Mouse (Mus musculus): ENCODE data around the gene Edil3. TPM values are rescaled to one million over a fixed set of nuclear protein-coding genes. Genes with fewer than 3 reads are reported as not detected.

Gene Edil3
- polyA plus RNA-seq, 1 experiment from 2014 or later: 11.3 TPM

DNA sequence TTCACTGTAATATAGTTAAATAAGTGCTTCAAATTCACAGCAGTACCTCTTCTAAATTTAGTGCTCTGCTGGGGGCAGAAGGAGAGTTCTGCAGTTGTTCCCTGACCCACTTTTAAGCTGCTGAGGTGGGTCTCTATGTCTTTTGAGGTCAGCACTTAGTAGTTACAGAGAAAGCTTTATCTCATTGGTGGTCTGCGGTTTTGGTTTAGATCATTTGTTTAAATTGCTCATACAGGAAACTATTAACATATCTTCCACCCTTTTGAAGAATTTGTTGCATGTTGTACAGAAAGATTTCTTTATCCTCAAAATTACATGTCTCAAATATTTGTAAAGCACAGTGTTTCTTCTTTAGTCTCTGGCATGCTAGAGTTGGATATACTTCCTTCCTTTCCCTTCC, 12.5 kb downstream of the Edil3 start:
- WGBS: 88% methylated on average over 1 of the region's 1 CpGs
- no peak for DNase-seq (ENCODE audit: extremely low spot score, low spot score)

GRCm38 (mm10) chr13:88849739-88850138, 28.5 kb downstream of the Edil3 start:
- DNase-seq (ENCODE audit: extremely low spot score, low spot score): no peak
- WGBS: 91% methylated on average over 4 of the region's 4 CpGs
- no peaks in the 10 kb centered on the region for H3K9me3 ChIP-seq
- no peaks in the 10 kb centered on the region for H3K36me3 ChIP-seq (replicated peaks)
- no peak overlapping the region for H3K4me3 ChIP-seq
- no peaks in the 10 kb centered on the region for H3K4me1 ChIP-seq
- no peaks in the 10 kb centered on the region for H3K27me3 ChIP-seq (ENCODE audit: poor library complexity, severe bottlenecking)
- H3K27ac ChIP-seq: no peak overlapping the region

More for the DNA sequence above, 12.5 kb downstream of the Edil3 start:
- Histone ChIP-seq H3K27ac (no peak overlapping the region), H3K36me3 (replicated peaks) (no peaks in the 10 kb centered on the region), H3K4me3 (no peak overlapping the region), H3K27me3 (ENCODE audit: poor library complexity, severe bottlenecking) (no peaks in the 10 kb centered on the region), H3K4me1 (no peaks in the 10 kb centered on the region), H3K9me3 (no peaks in the 10 kb centered on the region)

GRCm38 (mm10) chr13:88879960-88880359, 58.7 kb downstream of the Edil3 start:
- Histone ChIP-seq H3K9me3 (no peaks in the 10 kb centered on the region), H3K4me1 (no peaks in the 10 kb centered on the region), H3K27ac (no peak overlapping the region), H3K27me3 (ENCODE audit: poor library complexity, severe bottlenecking) (no peaks in the 10 kb centered on the region), H3K4me3 (no peak overlapping the region), H3K36me3 (replicated peaks) (no peaks in the 10 kb centered on the region)
- 94% methylated on average over 2 of the region's 2 CpGs for WGBS
- DNase-seq (ENCODE audit: extremely low spot score, low spot score): no peak

GRCm38 (mm10) chr13:88890728-88891127, 69.5 kb downstream of the Edil3 start:
- H3K27ac ChIP-seq: no peak overlapping the region
- 74% methylated on average over 3 of the region's 3 CpGs for WGBS
- no peaks in the 10 kb centered on the region for H3K4me1 ChIP-seq
- H3K9me3 ChIP-seq: no peaks in the 10 kb centered on the region
- H3K4me3 ChIP-seq: no peak overlapping the region
- no peaks in the 10 kb centered on the region for H3K36me3 ChIP-seq (replicated peaks)
- no peaks in the 10 kb centered on the region for H3K27me3 ChIP-seq (ENCODE audit: poor library complexity, severe bottlenecking)
- no peak for DNase-seq (ENCODE audit: extremely low spot score, low spot score)

GRCm38 (mm10) chr13:88900046-88900445, 78.8 kb downstream of the Edil3 start:
- Histone ChIP-seq H3K4me1 (no peaks in the 10 kb centered on the region), H3K4me3 (no peak overlapping the region), H3K9me3 (no peaks in the 10 kb centered on the region), H3K27ac (no peak overlapping the region), H3K27me3 (ENCODE audit: poor library complexity, severe bottlenecking) (no peaks in the 10 kb centered on the region), H3K36me3 (replicated peaks) (no peaks in the 10 kb centered on the region)
- no peak for DNase-seq (ENCODE audit: extremely low spot score, low spot score)
- WGBS: 91% methylated on average over 3 of the region's 3 CpGs

GRCm38 (mm10) chr13:88907405-88907804, 86.1 kb downstream of the Edil3 start:
- no peak overlapping the region for H3K27ac ChIP-seq
- DNase-seq (ENCODE audit: extremely low spot score, low spot score): no peak
- 91% methylated on average over 1 of the region's 1 CpGs for WGBS

DNA sequence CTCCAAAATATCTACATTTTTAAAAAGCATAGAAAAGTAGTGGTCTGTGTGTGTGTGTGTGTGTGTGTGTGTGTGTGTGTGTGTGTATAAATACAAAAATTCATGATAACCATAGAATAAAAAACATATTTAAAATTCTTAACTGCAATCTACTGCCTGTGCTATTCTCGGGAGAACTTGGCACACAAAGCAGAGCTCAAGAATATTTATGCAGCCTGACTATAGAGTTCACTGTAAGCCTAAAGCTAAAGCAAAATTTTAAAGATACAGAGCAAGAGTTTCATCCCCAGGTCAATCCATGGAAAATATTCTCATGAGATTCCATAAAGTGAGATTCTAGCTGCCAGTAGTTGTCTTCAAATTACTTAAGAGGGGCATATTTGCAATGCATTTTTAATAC, 86.9 kb downstream of the Edil3 start:
- Histone ChIP-seq H3K9me3 (no peaks in the 10 kb centered on the region), H3K36me3 (replicated peaks) (no peaks in the 10 kb centered on the region), H3K27me3 (ENCODE audit: poor library complexity, severe bottlenecking) (no peaks in the 10 kb centered on the region), H3K4me1 (no peaks in the 10 kb centered on the region), H3K27ac (no peak overlapping the region), H3K4me3 (no peak overlapping the region)
- WGBS: 82% methylated on average over 1 of the region's 1 CpGs
- no peak for DNase-seq (ENCODE audit: extremely low spot score, low spot score)

More at GRCm38 (mm10) chr13:88907405-88907804, 86.1 kb downstream of the Edil3 start:
- H3K4me1 ChIP-seq: no peaks in the 10 kb centered on the region
- no peak overlapping the region for H3K4me3 ChIP-seq
- H3K36me3 ChIP-seq (replicated peaks): no peaks in the 10 kb centered on the region
- no peaks in the 10 kb centered on the region for H3K27me3 ChIP-seq (ENCODE audit: poor library complexity, severe bottlenecking)
- H3K9me3 ChIP-seq: no peaks in the 10 kb centered on the region

DNA sequence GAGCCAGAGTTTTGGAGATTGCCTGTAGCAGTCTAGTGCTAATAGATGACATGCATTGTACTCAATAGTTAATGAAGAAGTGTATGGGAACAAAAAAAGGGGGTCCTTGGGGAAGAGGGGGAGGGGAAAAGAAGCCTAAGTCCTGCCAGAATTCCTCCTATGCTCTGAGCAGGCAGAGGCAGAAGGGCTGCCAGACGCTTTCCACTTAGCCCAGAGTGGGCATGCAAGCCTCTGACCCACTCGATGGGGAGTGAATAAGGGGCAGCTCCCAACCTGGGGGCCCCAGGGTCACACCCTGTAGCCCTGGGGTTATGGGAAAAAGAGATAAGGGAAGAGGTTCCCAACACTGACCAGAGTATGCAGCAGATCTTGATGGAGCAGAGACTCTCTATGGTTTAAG, 95.2 kb downstream of the Edil3 start:
- Histone ChIP-seq H3K27ac (no peak overlapping the region), H3K4me1 (peaks cover 4% of the 10 kb centered on the region), H3K36me3 (replicated peaks) (no peaks in the 10 kb centered on the region), H3K27me3 (ENCODE audit: poor library complexity, severe bottlenecking) (no peaks in the 10 kb centered on the region), H3K4me3 (no peak overlapping the region), H3K9me3 (no peaks in the 10 kb centered on the region)
- no peak for DNase-seq (ENCODE audit: extremely low spot score, low spot score)
- 69% methylated on average over 2 of the region's 2 CpGs for WGBS

DNA sequence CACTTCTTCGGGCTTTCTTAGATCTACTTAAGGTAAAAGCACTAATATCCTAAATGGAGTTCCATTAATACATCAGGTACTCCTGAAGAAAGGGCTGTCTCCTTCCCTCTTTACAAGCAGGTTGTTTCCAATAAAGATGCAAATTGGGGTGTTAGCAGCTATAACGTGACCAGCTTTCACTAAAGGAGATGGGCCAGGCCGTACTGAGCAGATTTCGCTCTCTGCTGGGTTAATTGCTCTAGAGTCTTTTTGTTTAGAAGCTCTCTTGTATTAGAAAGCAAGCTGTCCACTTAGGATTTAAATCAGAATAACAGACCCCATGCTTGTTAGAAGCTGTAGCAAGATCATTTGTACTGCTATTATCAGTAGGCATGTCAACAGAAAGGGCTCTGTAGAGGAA, 108.4 kb downstream of the Edil3 start:
- Histone ChIP-seq H3K36me3 (replicated peaks) (no peaks in the 10 kb centered on the region), H3K4me3 (no peak overlapping the region), H3K9me3 (no peaks in the 10 kb centered on the region), H3K27me3 (ENCODE audit: poor library complexity, severe bottlenecking) (no peaks in the 10 kb centered on the region), H3K4me1 (peaks cover 11% of the 10 kb centered on the region), H3K27ac (no peak overlapping the region)
- 35% methylated on average over 4 of the region's 4 CpGs for WGBS
- no peak for DNase-seq (ENCODE audit: extremely low spot score, low spot score)

GRCm38 (mm10) chr13:88938564-88938963, 117.3 kb downstream of the Edil3 start:
- no peak for DNase-seq (ENCODE audit: extremely low spot score, low spot score)
- H3K9me3 ChIP-seq: no peaks in the 10 kb centered on the region
- H3K36me3 ChIP-seq (replicated peaks): no peaks in the 10 kb centered on the region
- 85% methylated on average over 2 of the region's 2 CpGs for WGBS
- H3K27me3 ChIP-seq (ENCODE audit: poor library complexity, severe bottlenecking): no peaks in the 10 kb centered on the region
- no peak overlapping the region for H3K4me3 ChIP-seq
- no peaks in the 10 kb centered on the region for H3K4me1 ChIP-seq
- H3K27ac ChIP-seq: no peak overlapping the region

DNA sequence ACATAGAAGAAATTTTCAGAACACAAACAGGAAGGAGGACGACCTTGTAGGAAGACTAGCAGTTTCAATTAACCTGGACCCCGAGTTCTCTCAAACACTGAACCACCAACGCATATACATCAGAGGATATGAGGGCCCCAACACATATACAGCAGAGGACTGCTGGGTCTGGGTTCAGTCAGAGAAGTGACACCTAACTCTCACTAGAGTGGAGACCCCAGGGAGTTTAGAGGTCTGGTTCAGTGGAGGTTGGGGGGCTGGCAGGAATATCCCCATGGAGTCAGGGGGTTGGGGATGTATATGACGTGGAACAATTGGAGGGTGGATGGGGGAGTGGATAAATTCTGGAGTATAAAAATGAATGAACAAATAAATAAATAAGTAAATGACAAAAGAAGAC, 151.1 kb downstream of the Edil3 start:
- Histone ChIP-seq H3K27ac (no peak overlapping the region), H3K36me3 (replicated peaks) (no peaks in the 10 kb centered on the region), H3K4me3 (no peak overlapping the region), H3K27me3 (ENCODE audit: poor library complexity, severe bottlenecking) (no peaks in the 10 kb centered on the region), H3K4me1 (no peaks in the 10 kb centered on the region), H3K9me3 (no peaks in the 10 kb centered on the region)
- 89% methylated on average over 4 of the region's 4 CpGs for WGBS
- DNase-seq (ENCODE audit: extremely low spot score, low spot score): no peak

GRCm38 (mm10) chr13:89007696-89008427, 186.6 kb downstream of the Edil3 start:
- Histone ChIP-seq H3K27ac (no peak overlapping the region), H3K4me1 (no peaks in the 10 kb centered on the region), H3K9me3 (no peaks in the 10 kb centered on the region), H3K36me3 (replicated peaks) (no peaks in the 10 kb centered on the region), H3K27me3 (ENCODE audit: poor library complexity, severe bottlenecking) (no peaks in the 10 kb centered on the region), H3K4me3 (no peak overlapping the region)
- WGBS: 92% methylated on average over 4 of the region's 4 CpGs
- DNase-seq (ENCODE audit: extremely low spot score, low spot score): no peak

DNA sequence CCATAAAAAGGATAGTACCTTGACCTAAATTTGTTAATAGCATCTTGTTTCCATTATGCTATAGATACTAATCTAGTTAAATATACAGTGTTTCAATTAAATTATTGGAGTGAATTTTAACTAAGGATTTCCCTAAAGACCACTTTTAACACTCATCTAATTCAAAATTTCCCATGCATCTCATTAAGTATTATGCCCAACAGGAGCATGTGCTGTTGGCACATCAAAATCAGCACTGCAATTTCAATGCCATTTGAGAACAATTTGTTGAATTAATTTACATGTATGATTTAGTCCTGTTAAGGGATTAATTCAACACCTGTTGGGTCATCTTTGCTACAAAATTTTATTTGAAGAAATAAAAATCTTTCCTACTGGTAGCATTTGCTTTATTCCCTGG, 191.2 kb downstream of the Edil3 start:
- no peaks in the 10 kb centered on the region for H3K9me3 ChIP-seq
- no peak overlapping the region for H3K4me3 ChIP-seq
- no peaks in the 10 kb centered on the region for H3K4me1 ChIP-seq
- H3K36me3 ChIP-seq (replicated peaks): no peaks in the 10 kb centered on the region
- H3K27me3 ChIP-seq (ENCODE audit: poor library complexity, severe bottlenecking): no peaks in the 10 kb centered on the region
- H3K27ac ChIP-seq: no peak overlapping the region
- DNase-seq (ENCODE audit: extremely low spot score, low spot score): no peak
